Mouse (Mus musculus): ENCODE data around the gene Ssr2. TPM values are rescaled to one million over a fixed set of nuclear protein-coding genes. Genes with fewer than 3 reads are reported as not detected.

The Ssr2 gene
- polyA plus RNA-seq, 1 experiment from 2014 or later, result 260 TPM

GRCm38 (mm10) chr3:88555069-88555605, 20.5 kb upstream of the Ssr2 start:
- no peaks in the 10 kb centered on the region for H3K27me3 ChIP-seq (ENCODE audit: control insufficient read depth, insufficient read depth, low read length)
- H3K4me3 ChIP-seq (ENCODE audit: low read length), result peak overlapping the region; percentile 70
- no peaks in the 10 kb centered on the region for H3K9me3 ChIP-seq (ENCODE audit: control insufficient read depth, low read length)
- H3K27ac ChIP-seq (ENCODE audit: low read depth, low read length), result no peak overlapping the region
- ATAC-seq (ENCODE audit: low FRiP score, low TSS enrichment), result no peak
- peak overlapping the region; percentile 78 for H3K4me2 ChIP-seq (replicated peaks; ENCODE audit: low read depth, low read length)
- H3K4me1 ChIP-seq (ENCODE audit: control insufficient read depth, insufficient read depth, low read length), result peaks cover 19% of the 10 kb centered on the region
- 0 out of 2 replicates have a peak overlapping the region, but pooled peaks have one; percentile 18 for H3K9ac ChIP-seq (ENCODE audit: low read depth, low read length)
- H3K36me3 ChIP-seq (ENCODE audit: control insufficient read depth, insufficient read depth, low read length), result peaks cover 47% of the 10 kb centered on the region
- WGBS, result 71% methylated on average over 5 of the region's 5 CpGs

DNA sequence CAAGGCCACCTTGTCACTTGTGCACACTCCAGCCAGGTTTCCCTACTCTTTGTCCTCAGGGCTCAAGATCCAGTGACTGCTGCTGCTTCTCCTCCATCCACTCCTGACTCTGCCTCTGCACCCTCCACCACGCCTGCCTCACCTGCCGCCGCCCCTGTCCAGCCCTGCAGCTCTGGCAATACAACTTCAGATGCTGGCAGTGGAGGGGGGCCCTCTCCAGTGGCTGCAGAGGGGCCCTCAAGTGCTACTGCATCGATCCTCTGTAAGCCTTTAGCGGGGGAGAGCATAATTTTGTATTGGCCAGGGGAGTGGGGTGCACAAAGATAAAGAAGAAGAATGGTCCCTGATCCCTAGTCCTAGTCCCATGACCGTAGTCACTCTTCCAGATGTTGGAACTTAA, 19.9 kb upstream of the Ssr2 start:
- peaks cover 52% of the 10 kb centered on the region for H3K36me3 ChIP-seq (ENCODE audit: control insufficient read depth, insufficient read depth, low read length)
- H3K27ac ChIP-seq (ENCODE audit: low read depth, low read length), result no peak overlapping the region
- no peaks in the 10 kb centered on the region for H3K9me3 ChIP-seq (ENCODE audit: control insufficient read depth, low read length)
- no peak overlapping the region for H3K4me2 ChIP-seq (replicated peaks; ENCODE audit: low read depth, low read length)
- 95% methylated on average over 6 of the region's 6 CpGs for WGBS
- no peak overlapping the region for H3K4me3 ChIP-seq (ENCODE audit: low read length)
- 0 out of 2 replicates have a peak overlapping the region, but pooled peaks have one; percentile 18 for H3K9ac ChIP-seq (ENCODE audit: low read depth, low read length)
- H3K27me3 ChIP-seq (ENCODE audit: control insufficient read depth, insufficient read depth, low read length), result no peaks in the 10 kb centered on the region
- peaks cover 19% of the 10 kb centered on the region for H3K4me1 ChIP-seq (ENCODE audit: control insufficient read depth, insufficient read depth, low read length)
- no peak for ATAC-seq (ENCODE audit: low FRiP score, low TSS enrichment)

- no peak overlapping the region for H3K4me3 ChIP-seq (ENCODE audit: low read length)
- WGBS, result 86% methylated on average over 8 of the region's 8 CpGs
- H3K27me3 ChIP-seq (ENCODE audit: control insufficient read depth, insufficient read depth, low read length), result no peaks in the 10 kb centered on the region
- no peaks in the 10 kb centered on the region for H3K9me3 ChIP-seq (ENCODE audit: control insufficient read depth, low read length)
- H3K9ac ChIP-seq (ENCODE audit: low read depth, low read length), result no peak overlapping the region
- H3K4me1 ChIP-seq (ENCODE audit: control insufficient read depth, insufficient read depth, low read length), result peaks cover 17% of the 10 kb centered on the region
- no peak overlapping the region for H3K27ac ChIP-seq (ENCODE audit: low read depth, low read length)
- ATAC-seq (ENCODE audit: low FRiP score, low TSS enrichment), result no peak
- no peak overlapping the region for H3K4me2 ChIP-seq (replicated peaks; ENCODE audit: low read depth, low read length)
- peaks cover 57% of the 10 kb centered on the region for H3K36me3 ChIP-seq (ENCODE audit: control insufficient read depth, insufficient read depth, low read length)
Measured at GRCm38 (mm10) chr3:88556616-88557015, 19.1 kb upstream of the Ssr2 start.

GRCm38 (mm10) chr3:88559596-88559995, 16.1 kb upstream of the Ssr2 start:
- H3K9ac ChIP-seq (ENCODE audit: low read depth, low read length), result no peak overlapping the region
- no peaks in the 10 kb centered on the region for H3K27me3 ChIP-seq (ENCODE audit: control insufficient read depth, insufficient read depth, low read length)
- no peak overlapping the region for H3K4me2 ChIP-seq (replicated peaks; ENCODE audit: low read depth, low read length)
- no peak overlapping the region for H3K27ac ChIP-seq (ENCODE audit: low read depth, low read length)
- 85% methylated on average over 9 of the region's 9 CpGs for WGBS
- H3K9me3 ChIP-seq (ENCODE audit: control insufficient read depth, low read length), result no peaks in the 10 kb centered on the region
- no peak overlapping the region for H3K4me3 ChIP-seq (ENCODE audit: low read length)
- H3K4me1 ChIP-seq (ENCODE audit: control insufficient read depth, insufficient read depth, low read length), result peaks cover 29% of the 10 kb centered on the region
- ATAC-seq (ENCODE audit: low FRiP score, low TSS enrichment), result no peak
- H3K36me3 ChIP-seq (ENCODE audit: control insufficient read depth, insufficient read depth, low read length), result peaks cover 82% of the 10 kb centered on the region

- Histone ChIP-seq H3K9ac (ENCODE audit: low read depth, low read length) (no peak overlapping the region), H3K9me3 (ENCODE audit: control insufficient read depth, low read length) (no peaks in the 10 kb centered on the region), H3K27ac (ENCODE audit: low read depth, low read length) (peak overlapping the region; percentile 47; the same call in 1 of the 2 replicates), H3K4me3 (ENCODE audit: low read length) (no peak overlapping the region), H3K4me2 (replicated peaks; ENCODE audit: low read depth, low read length) (0 out of 2 replicates have a peak overlapping the region, but pooled peaks have one; percentile 17), H3K27me3 (ENCODE audit: control insufficient read depth, insufficient read depth, low read length) (no peaks in the 10 kb centered on the region), H3K36me3 (ENCODE audit: control insufficient read depth, insufficient read depth, low read length) (peaks cover 90% of the 10 kb centered on the region), H3K4me1 (ENCODE audit: control insufficient read depth, insufficient read depth, low read length) (peaks cover 23% of the 10 kb centered on the region)
- WGBS, result 48% methylated on average over 4 of the region's 4 CpGs
- ATAC-seq (ENCODE audit: low FRiP score, low TSS enrichment), result peak; percentile 37; the same call in 1 of the 2 replicates
Measured at GRCm38 (mm10) chr3:88561989-88562388, 13.7 kb upstream of the Ssr2 start.

DNA sequence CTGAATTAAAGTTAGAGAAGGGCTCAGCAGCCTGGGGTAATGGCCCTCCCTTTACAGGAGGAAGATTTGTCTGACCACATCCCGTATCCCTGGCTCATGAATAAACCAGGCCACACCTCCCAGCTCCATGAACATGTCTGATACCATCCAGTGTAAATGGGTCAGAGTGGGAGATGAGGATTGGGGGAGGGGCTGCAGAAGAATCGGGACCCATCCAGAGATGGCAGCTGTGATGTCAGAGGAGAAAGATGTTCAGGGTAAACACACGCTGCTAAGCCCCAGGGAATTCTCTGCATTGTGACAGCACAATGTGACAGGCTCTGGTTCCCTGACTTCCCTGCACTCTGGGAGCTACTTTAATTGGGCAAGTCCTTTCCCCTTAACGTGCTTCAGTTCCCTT, 12.2 kb upstream of the Ssr2 start:
- Histone ChIP-seq H3K9ac (ENCODE audit: low read depth, low read length) (0 out of 2 replicates have a peak overlapping the region, but pooled peaks have one; percentile 18), H3K27ac (ENCODE audit: low read depth, low read length) (peak overlapping the region; percentile 68), H3K4me3 (ENCODE audit: low read length) (no peak overlapping the region), H3K4me2 (replicated peaks; ENCODE audit: low read depth, low read length) (no peak overlapping the region), H3K36me3 (ENCODE audit: control insufficient read depth, insufficient read depth, low read length) (peaks cover 89% of the 10 kb centered on the region), H3K4me1 (ENCODE audit: control insufficient read depth, insufficient read depth, low read length) (peaks cover 23% of the 10 kb centered on the region), H3K27me3 (ENCODE audit: control insufficient read depth, insufficient read depth, low read length) (no peaks in the 10 kb centered on the region), H3K9me3 (ENCODE audit: control insufficient read depth, low read length) (no peaks in the 10 kb centered on the region)
- 36% methylated on average over 4 of the region's 4 CpGs for WGBS
- 0 out of 2 replicates have a peak, but pooled peaks have one; percentile 10 for ATAC-seq (ENCODE audit: low FRiP score, low TSS enrichment)

DNA sequence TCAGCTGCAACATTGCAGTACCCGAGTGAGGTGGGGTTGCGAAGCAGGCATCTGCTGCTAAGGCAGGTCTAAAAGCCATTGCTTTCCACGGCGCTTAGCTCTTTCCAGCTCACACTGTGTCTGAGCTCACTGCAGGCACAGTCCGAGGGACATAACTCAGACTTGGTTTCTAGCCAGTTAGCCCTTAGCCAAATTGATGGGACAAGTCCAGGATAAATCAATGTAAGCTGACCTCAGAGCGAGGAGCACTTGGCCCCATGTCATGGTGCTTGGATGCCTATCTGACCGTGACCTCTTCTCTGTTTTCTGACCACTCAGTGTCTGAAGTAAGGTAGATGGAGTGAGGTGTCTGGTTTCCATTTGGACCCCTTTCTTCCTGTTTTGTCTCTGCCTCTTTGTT, 11.7 kb upstream of the Ssr2 start:
- peak; percentile 71 for ATAC-seq (ENCODE audit: low FRiP score, low TSS enrichment)
- WGBS, result 35% methylated on average over 7 of the region's 7 CpGs
- Histone ChIP-seq H3K9me3 (ENCODE audit: control insufficient read depth, low read length) (no peaks in the 10 kb centered on the region), H3K9ac (ENCODE audit: low read depth, low read length) (no peak overlapping the region), H3K27ac (ENCODE audit: low read depth, low read length) (peak overlapping the region; percentile 68; the same call in 1 of the 2 replicates), H3K36me3 (ENCODE audit: control insufficient read depth, insufficient read depth, low read length) (peaks cover 89% of the 10 kb centered on the region), H3K4me3 (ENCODE audit: low read length) (no peak overlapping the region), H3K4me2 (replicated peaks; ENCODE audit: low read depth, low read length) (0 out of 2 replicates have a peak overlapping the region, but pooled peaks have one; percentile 1), H3K4me1 (ENCODE audit: control insufficient read depth, insufficient read depth, low read length) (peaks cover 23% of the 10 kb centered on the region), H3K27me3 (ENCODE audit: control insufficient read depth, insufficient read depth, low read length) (no peaks in the 10 kb centered on the region)

GRCm38 (mm10) chr3:88566116-88566515, 9.6 kb upstream of the Ssr2 start:
- WGBS, result 95% methylated on average over 3 of the region's 3 CpGs
- Histone ChIP-seq H3K9me3 (ENCODE audit: control insufficient read depth, low read length) (no peaks in the 10 kb centered on the region), H3K4me1 (ENCODE audit: control insufficient read depth, insufficient read depth, low read length) (peaks cover 23% of the 10 kb centered on the region), H3K36me3 (ENCODE audit: control insufficient read depth, insufficient read depth, low read length) (peaks cover 81% of the 10 kb centered on the region), H3K27me3 (ENCODE audit: control insufficient read depth, insufficient read depth, low read length) (no peaks in the 10 kb centered on the region), H3K4me3 (ENCODE audit: low read length) (no peak overlapping the region), H3K27ac (ENCODE audit: low read depth, low read length) (no peak overlapping the region), H3K9ac (ENCODE audit: low read depth, low read length) (no peak overlapping the region), H3K4me2 (replicated peaks; ENCODE audit: low read depth, low read length) (no peak overlapping the region)
- ATAC-seq (ENCODE audit: low FRiP score, low TSS enrichment), result no peak

- H3K4me2 ChIP-seq (replicated peaks; ENCODE audit: low read depth, low read length), result no peak overlapping the region
- ATAC-seq (ENCODE audit: low FRiP score, low TSS enrichment), result no peak
- no peak overlapping the region for H3K27ac ChIP-seq (ENCODE audit: low read depth, low read length)
- peaks cover 23% of the 10 kb centered on the region for H3K4me1 ChIP-seq (ENCODE audit: control insufficient read depth, insufficient read depth, low read length)
- H3K36me3 ChIP-seq (ENCODE audit: control insufficient read depth, insufficient read depth, low read length), result peaks cover 79% of the 10 kb centered on the region
- H3K9me3 ChIP-seq (ENCODE audit: control insufficient read depth, low read length), result no peaks in the 10 kb centered on the region
- H3K27me3 ChIP-seq (ENCODE audit: control insufficient read depth, insufficient read depth, low read length), result no peaks in the 10 kb centered on the region
- no peak overlapping the region for H3K9ac ChIP-seq (ENCODE audit: low read depth, low read length)
- 86% methylated on average over 4 of the region's 4 CpGs for WGBS
- H3K4me3 ChIP-seq (ENCODE audit: low read length), result no peak overlapping the region
Measured at GRCm38 (mm10) chr3:88566536-88567061, 9.1 kb upstream of the Ssr2 start.

Measured in kidney, embryonic 14.5 days (tissue).